Mouse (Mus musculus) WW6 (cell line): ENCODE measurements around the gene Tkt.

Source experiments
- DNase-seq: peaks from one replicate; pipeline ENCODE4 v3.0.0-alpha.2; 2013; ENCODE audit warnings: low read depth, low spot score

The Tkt gene

GRCm38 (mm10) chr14:30618746-30619275 is 70.7 kb downstream of the Tkt start:
- DNase-seq = no peak

- DNase-seq = no peak
Observed at GRCm38 (mm10) chr14:30619982-30620578, 71.9 kb downstream of the Tkt start.

- no peak for DNase-seq
Observed at GRCm38 (mm10) chr14:30622130-30622529, 74.0 kb downstream of the Tkt start.

GRCm38 (mm10) chr14:30622556-30622955 is 74.4 kb downstream of the Tkt start:
- DNase-seq = no peak
